Mouse (Mus musculus) thymus, postnatal 14 days (tissue): Measurements from ENCODE around the gene Ppef2.

Experiments
- DNase-seq: peaks from one replicate; pipeline ENCODE4 v3.0.0; 2021

The Ppef2 gene

GRCm38 (mm10) chr5:92256218-92256617, at the start of gene Ppef2:
TSS of gene Ppef2 (minus strand) at chr5:92256278.
- no peak for DNase-seq

DNA sequence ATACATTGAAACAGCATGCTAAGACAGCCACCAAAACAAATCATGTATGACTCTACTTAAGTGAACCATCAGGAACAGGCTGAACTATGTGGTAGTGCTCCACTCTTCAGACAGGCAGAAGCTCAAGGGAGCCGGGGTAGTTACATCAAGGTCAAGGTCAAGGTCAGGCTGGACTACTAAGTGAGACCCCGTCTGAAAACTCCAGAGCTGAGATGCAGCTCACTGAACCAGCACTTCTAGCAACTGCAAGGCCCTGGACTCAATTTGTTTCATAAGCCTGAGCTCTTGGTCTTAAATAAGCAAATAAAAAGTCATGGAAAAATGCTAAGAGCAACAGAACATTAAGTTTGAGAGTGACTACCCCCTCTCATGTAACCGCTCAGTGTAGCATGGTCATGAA, 48.2 kb upstream of the Ppef2 start:
- no peak for DNase-seq

- no peak for DNase-seq
These were observed 46.2 kb upstream of the Ppef2 start for GRCm38 (mm10) chr5:92302149-92302840.

- DNase-seq: no peak
These were observed 38.4 kb upstream of the Ppef2 start for GRCm38 (mm10) chr5:92294525-92294924.

DNA sequence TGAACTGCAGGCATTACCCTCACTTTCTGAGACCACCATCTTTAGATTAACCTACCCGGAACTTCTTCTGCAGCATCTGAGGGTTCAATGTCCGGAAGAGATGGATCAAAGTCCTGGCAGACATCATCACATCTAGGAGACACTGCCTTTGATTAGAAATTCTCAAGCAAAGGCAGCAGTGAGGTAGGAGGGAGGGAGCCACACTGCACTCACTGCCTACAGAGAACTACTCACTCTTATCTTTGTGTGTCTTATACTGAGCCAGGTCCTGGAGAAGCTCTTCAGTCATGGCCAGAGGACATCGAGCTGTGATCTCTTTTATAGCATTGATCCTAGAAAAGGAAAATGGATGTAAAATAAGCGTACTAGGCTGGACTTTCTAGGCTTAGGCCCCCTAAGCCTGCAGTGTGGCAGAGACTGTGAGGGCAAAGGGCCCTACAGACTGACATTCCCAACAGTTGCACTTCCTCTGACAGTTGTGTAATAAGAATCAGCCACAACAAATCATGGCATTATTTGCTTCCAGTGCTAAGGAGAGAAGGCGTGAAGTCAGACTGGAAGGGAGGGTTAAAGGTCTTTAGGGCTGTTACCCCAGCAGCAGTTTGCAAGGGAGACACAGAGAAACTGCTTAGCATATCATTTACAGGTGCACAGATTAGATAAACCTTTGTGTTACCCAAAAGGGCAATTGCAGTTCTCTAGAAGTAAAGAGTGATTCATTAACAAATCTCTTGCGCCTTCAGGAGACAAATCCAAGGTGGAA, 35.8 kb upstream of the Ppef2 start:
- DNase-seq: no peak

GRCm38 (mm10) chr5:92287840-92288239, 31.8 kb upstream of the Ppef2 start:
- DNase-seq: no peak

GRCm38 (mm10) chr5:92283107-92283506, 27.0 kb upstream of the Ppef2 start:
- DNase-seq: no peak

DNA sequence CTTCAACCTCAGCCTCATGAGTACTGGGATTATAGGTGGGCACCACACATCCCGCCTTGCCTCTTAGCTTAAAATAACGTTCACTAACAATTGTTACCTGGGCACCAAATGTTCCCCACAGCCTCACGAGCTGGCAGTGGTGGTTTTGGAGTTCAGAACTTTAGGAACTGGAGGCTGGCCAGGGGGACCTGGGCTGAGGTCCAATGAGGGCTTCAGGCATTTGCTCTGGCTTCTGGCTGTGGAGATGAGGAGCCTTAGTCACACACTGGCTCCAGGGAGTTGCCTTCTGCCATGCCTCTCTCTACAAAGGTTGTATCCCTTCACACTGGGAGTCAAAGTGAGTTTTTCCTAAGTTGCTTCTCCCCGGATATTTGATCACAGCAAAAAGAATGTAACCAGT, 26.5 kb upstream of the Ppef2 start:
- no peak for DNase-seq

DNA sequence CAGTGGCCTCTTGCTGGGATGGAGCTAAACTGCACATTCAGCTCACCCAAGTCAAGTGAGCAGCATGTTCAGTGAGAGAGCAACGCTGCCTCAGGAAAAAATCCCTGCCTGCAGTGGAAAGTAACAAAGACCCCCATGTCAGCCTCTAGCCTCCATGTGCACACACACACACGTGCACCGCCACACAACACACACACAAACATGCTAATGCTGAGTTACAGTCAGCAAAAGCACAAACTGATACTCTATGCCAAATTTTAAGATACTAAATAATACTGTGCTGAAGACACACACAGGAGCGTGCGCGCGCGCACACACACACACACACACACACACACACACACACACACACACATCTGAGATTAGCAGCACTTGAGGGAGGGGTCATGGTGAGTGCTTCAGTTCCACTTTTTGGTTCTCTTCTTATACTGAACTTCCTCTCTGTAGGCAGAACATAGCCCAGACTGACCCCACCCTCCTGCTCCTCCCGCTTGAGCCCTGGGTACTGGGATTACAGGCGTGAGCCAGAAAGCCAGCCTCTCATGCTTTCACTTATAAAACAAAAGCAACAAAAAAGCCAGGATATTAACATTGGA, 23.0 kb upstream of the Ppef2 start:
- DNase-seq: no peak

- DNase-seq: peak; percentile 81
These were observed 21.6 kb upstream of the Ppef2 start, which contains the start of gene Naaa for GRCm38 (mm10) chr5:92277437-92278394. TSS of gene Naaa (minus strand) at chr5:92278170.

GRCm38 (mm10) chr5:92270496-92270895, 14.4 kb upstream of the Ppef2 start:
- DNase-seq: no peak

GRCm38 (mm10) chr5:92263761-92264359, 7.8 kb upstream of the Ppef2 start:
- no peak for DNase-seq

DNA sequence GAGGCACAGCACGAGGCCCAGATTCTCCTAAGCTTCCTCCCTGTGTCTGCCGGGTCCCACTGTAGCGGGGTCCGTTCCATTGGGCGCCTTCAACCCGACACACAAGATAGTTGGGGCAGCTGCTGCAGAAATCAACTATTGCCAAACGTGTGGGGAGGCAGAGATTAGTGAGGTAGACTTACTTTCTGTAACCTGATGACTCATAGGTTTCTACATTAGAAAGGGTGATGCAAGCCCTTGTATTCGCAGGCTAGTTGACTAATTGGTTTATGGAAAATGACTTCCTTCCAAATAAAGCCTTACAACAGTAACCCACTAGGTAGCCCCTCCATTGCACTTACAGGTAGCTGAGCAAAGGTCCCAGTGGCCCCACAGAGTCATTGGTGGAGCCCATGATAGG, 6.6 kb upstream of the Ppef2 start:
- DNase-seq: no peak

- DNase-seq: no peak
These were observed 1.6 kb downstream of the Ppef2 start for GRCm38 (mm10) chr5:92254476-92254875.

GRCm38 (mm10) chr5:92252797-92253343, 3.2 kb downstream of the Ppef2 start:
- no peak for DNase-seq

DNA sequence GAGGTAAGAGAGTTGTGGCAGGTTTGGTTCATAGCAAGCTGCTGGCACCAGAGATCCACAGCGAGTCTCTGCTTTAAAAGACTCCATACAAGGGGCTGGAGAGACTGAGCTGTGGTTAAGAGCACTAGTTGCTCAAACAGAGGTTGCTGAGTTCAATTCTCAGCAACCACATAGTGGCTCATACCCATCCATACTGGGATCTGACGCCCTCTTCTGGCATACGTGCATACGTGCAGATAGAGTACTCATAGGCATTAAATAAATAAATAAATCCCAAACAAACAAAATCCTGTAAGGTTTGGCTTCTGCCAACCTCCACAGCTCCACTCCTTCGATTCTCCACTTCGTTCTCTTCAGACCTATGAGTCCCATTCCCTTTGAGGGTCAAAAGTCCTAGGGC, 4.0 kb downstream of the Ppef2 start:
- DNase-seq: no peak

DNA sequence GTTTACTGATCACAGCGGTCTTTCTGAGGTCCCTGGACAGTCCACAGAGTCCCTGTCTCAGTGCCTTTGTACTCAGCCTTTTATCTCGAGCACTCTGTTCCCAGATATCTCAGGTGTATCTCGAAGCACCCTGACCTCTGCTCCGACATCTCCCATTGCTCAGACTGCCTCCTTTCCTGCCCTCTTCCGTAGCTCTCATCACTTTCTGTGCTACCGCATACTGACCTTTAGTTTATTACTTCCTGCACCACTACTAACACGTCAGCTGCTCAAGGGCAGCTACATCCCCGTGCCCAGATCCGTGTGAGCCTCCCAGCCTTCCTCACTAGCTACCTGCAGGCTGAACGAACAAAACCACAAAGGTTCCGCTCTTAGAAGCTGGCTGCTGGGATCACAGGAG, 7.5 kb downstream of the Ppef2 start:
- no peak for DNase-seq

GRCm38 (mm10) chr5:92245483-92245882, 10.6 kb downstream of the Ppef2 start:
- DNase-seq: peak; percentile 69

DNA sequence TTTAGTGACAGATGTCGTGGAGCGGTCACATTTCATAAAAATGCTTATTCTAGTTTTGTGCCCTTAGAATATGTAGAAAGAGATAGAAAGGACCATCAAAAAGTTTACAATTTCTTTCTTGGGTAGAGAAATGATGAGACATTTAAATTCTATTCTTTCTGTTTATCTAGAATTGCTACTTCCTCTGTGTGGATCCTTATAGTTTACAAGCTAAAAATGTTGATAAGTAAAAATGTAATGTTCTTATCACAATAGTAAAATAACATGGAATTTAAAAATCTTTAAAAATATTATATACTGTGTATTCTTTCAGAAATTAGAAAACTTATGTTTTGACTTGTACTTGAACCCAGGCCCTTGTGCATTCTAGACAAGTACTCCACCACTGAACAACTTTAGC, 11.2 kb downstream of the Ppef2 start:
- DNase-seq: no peak

GRCm38 (mm10) chr5:92240769-92241168, 15.3 kb downstream of the Ppef2 start:
- DNase-seq: no peak

DNA sequence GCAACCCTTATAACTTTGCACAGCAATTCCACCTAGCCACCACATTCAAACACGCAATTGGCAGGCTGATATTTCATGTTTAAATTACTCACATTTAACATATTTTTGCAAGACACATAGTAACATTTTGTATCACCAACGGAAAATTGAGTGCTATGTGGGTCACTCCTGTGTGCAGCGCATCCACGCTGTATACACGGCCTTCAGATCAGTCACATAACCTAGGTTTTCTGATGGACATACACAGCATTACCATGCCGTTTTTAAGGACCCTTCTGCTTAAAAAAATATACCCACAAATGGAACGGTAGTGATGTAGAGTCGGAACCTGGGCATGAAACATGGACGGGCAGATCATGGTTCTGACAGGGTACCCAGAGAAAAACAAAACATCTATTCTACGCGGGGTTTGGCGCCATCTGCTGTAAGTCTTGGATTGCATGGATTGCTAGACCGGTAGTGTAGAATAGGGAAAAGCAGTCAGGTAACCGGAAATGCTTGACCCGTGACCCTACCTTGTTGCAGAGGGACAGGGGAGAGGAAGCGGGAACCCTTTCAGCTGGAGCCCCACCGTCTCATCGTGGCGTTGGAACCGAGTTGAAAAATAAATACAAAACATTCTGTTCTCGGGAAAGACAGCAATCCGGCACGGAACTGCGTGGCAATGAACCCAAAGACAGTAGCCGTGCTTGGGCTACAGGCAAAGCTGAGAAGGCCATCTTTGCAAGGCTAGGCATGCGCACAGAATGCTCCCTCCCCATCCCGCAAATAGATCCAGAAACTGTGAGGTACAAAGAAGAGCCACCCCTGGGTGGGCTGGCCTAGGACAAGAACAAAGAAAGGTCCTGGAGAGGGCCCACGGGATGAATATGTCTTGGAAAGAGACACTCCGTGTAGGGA, 16.5 kb downstream of the Ppef2 start:
- peak; percentile 67 for DNase-seq
